Mouse (Mus musculus) liver (tissue): Measurements from ENCODE around the gene Enpp7.
A peak's percentile ranks its signal among the peaks of the same experiment; 100 is the strongest.

Experiments used
- DNase-seq: peaks from one replicate; pipeline ENCODE4 v3.0.0-alpha.2; 2020; ENCODE audit warnings: mixed read lengths

Gene Enpp7

DNA sequence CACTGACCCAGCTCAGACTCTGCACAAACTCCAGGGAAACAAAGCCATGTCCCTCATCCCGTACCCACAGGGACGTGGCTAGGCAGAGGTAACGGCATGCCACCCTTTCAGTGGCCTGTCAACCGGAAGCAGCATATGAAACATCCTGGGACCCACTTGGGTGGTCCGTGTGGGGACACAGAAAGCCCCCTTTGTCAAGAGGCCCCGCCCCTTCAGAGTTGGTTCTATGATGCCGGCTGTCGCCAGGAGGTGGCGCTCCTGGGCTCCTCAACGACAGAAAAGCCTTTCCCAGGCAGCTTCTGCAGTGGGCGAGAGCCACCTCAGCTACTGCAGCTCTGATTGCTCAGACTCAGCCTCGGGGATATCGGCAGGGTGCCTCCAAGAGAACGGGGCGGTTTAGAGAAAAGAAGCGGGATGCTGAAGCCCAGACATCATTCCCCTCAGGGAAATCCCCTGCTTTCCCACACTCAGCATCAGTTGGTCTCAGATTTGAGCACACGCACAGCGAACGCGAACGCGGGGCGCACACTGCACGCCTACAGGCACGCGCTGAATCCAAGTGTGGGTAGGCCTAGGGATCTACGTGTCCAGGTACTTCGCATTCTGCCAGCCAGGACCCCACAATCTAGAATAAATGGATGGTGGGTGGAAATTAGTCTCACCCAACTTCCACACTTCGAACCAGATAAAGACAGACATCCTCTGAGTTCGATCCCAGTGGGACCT lies 10.7 kb downstream of the Enpp7 start:
- peak; percentile 67 for DNase-seq

- DNase-seq = peak; percentile 17
Measured at GRCm38 (mm10) chr11:118999361-118999804, 11.4 kb downstream of the Enpp7 start.

- no peak for DNase-seq
Measured at GRCm38 (mm10) chr11:119000877-119001276, 12.9 kb downstream of the Enpp7 start.

DNA sequence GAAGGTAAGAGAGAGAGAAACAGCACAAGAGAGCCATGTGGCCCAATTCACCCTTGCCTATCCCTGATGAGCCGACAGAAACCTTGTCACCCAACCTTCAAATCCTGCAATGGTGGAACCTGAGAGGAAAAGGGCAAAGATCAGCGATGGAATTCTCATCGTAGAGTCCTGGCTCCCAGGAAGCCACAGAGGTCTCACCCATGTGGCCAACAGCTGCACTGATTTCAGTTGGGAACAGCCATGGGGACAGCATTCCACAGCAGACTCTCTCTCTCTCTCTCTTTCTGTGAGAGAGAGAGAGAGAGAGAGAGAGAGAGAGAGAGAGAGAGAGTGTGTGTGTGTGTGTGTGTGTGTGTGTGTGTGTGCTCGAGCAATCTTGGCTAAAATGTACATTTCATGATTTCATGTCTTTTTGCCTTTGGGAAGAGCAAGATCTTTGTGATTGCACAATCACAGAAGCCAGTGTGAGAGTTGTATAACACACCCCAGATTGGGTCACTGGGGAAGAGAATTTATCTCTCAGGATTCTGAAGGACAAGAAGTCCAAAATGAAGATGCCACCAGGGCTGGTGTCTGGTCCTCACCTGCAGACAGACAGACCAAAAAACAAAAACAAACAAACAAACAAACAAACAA lies 13.6 kb downstream of the Enpp7 start:
- no peak for DNase-seq

GRCm38 (mm10) chr11:119005547-119006275 lies 17.7 kb downstream of the Enpp7 start:
- no peak for DNase-seq

GRCm38 (mm10) chr11:119006462-119006861 lies 18.5 kb downstream of the Enpp7 start:
- DNase-seq = no peak

GRCm38 (mm10) chr11:119007461-119008456 lies 19.8 kb downstream of the Enpp7 start:
- peak; percentile 30 for DNase-seq

GRCm38 (mm10) chr11:119014455-119014854 lies 26.5 kb downstream of the Enpp7 start:
- DNase-seq = no peak

GRCm38 (mm10) chr11:119017506-119017905 lies 29.5 kb downstream of the Enpp7 start:
- DNase-seq = no peak

GRCm38 (mm10) chr11:119021180-119021579 lies 33.2 kb downstream of the Enpp7 start:
- DNase-seq = no peak

DNA sequence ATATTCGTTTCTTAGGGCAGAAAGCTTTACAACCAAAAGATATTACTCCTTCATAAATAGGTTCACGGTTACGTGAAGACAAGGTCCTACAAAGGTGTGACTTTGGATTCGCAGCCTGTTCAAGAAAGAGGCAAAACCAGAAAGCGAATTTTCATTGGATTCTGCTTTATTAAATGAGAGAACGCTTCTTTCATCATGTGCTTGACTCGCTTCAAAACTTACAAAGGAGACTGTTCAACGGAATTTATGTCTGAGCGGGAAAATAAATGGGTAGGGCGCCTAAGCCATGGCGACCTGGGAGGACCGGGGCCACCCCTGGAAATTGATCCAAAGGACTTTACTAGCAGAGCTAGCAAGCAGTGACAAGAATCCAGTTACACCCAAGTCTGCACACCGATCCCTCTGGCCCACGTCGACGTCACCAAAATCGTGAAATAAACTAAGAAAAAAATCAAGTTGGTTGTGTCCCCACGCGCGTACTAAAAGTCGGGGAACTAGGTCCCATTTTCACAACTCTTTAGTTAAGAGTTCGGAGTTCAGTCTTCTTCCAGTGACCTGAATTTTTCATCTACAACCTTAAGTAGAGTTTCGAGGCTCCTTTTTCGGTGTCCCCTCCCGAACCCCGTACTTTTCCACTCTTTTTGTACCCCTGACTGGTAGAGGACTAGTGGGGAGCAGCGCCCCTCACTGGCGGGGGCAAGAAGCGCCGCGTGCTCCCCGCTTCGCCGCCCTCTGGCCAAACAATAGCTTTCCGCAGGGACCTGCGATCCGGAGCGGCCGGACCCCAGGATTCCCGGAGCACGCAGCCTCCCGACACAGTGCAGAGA lies 34.3 kb downstream of the Enpp7 start:
- no peak for DNase-seq

DNA sequence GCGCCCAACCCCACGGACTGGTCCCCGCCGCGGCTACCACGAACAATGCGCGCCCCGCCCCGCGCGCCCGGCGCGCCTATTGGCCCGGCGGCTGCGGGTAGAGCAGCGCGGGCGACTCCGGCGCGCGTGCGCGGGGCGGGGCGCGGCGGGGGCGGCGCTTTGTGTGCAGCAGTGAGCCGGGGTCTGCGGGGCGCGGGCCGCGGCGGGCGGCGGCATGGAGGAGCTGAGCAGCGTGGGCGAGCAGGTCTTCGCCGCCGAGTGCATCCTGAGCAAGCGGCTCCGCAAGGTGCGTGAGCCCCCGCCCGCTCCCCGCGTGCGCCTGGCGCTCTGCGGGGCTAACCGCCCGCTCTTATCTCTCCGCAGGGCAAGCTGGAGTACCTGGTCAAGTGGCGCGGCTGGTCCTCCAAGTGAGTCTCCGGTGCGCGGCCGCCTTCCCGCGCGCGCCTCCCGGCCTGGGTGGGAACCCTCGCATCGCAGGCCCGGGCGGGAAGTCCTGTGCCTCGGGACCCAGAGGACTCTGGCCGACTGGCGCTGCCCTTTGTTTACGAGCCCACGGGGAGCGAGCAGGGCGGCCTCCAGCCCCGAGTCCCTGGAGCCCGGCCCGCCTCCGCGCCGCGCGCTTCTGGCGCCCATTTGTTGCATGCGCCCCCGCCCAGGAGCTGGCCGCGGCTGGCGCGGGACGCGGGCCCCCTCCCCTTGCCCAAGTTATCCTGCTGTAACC lies 35.1 kb downstream of the Enpp7 start, which contains the start of gene Cbx2:
Gene Cbx2, plus strand, starts transcription at position 68 of the 721 bp plus-strand sequence.
- peak; percentile 78 for DNase-seq

DNA sequence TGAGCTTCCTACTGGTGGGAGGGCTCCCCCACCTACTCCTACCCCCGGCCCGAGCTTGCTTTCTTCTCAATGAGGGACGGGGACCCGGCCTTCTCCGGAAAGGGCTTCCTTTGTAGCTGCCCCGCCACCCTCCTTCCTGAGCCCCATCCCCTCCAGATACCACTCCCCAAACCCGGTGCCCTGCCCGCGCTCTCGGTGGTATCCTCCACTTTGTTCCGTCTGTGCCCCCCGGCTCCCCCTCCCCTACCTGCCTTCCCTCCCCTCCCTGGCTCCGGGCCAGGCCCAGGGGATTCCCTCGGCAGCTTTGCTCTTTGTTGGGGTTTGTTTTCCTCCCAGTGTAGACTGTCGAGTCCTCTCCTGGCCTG lies 35.6 kb downstream of the Enpp7 start:
- DNase-seq = no peak

DNA sequence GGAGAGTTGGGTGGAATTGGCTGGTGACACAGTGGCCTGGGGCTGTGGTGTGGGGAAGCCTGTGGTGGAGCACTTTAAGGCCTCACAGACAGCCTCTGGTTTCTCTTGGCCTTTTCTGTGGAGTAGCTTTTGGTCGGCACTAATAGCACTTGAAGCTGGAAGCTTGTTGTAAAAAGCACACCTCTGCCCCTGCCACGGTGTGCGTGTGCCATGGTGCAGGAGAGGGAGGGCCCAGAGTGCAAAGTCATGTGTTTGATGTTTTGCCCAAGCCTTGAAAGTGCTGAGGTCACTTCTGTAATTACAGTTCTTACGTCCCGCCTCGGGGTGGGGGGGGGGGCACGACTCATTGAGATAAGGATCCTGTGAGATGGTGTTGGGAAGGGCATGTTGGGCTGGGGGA lies 36.3 kb downstream of the Enpp7 start:
- DNase-seq = no peak

GRCm38 (mm10) chr11:119026203-119026602 lies 38.2 kb downstream of the Enpp7 start:
- no peak for DNase-seq

- DNase-seq = peak; percentile 73
Measured at GRCm38 (mm10) chr11:119033874-119034558, 46.0 kb downstream of the Enpp7 start.

- no peak for DNase-seq
Measured at GRCm38 (mm10) chr11:119034635-119035034, 46.6 kb downstream of the Enpp7 start.

- no peak for DNase-seq
Measured at GRCm38 (mm10) chr11:119035094-119035685, 47.2 kb downstream of the Enpp7 start.

DNA sequence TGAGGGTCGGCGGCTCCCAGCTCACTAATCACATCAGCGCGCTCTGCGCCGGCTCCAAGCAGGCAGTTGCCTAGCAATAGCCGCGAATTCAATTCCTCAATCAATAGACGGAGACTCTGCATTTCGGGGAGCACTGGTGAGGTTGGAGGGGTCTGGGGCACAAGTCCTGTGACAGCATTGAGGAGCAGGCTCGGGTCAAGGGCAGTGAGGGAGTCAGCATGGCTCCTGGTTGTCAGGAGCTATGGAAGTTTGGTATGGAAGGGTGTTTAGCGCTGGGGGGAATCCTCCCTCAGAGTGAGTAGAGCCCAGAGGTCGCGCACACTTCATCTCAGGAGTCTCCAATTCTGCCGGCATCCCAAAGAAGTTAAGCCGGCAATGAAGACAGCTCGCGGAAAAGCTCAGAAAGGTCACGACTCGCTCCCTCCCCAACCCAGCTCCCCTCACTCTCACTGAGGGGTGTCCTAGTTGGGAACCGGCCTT lies 47.7 kb downstream of the Enpp7 start:
- no peak for DNase-seq

GRCm38 (mm10) chr11:119036447-119036846 lies 48.5 kb downstream of the Enpp7 start:
- DNase-seq = no peak
